Mouse (Mus musculus) C2C12 (cell line): ENCODE measurements around the gene Slc44a1. TPM values are rescaled to one million over a fixed set of nuclear protein-coding genes. Genes with fewer than 3 reads are reported as not detected.

ENCODE experiments used
- H3K27me3 ChIP-seq: one replicate; pipeline ENCODE4 v1.6.1; 2011; ENCODE audit not compliant: control insufficient read depth, insufficient read depth, insufficient read length
- H3K36me3 ChIP-seq: one replicate; pipeline ENCODE4 v1.6.1; 2011; ENCODE audit not compliant: control insufficient read depth, insufficient read depth
- H3K4me3 ChIP-seq: one replicate; pipeline ENCODE4 v1.5.1; 2011; ENCODE audit warnings: mild to moderate bottlenecking, control low read depth; ENCODE audit not compliant: poor library complexity, insufficient read depth, severe bottlenecking
- H3K79me2 ChIP-seq: one replicate; pipeline ENCODE4 v1.6.1; 2011; ENCODE audit not compliant: control insufficient read depth, insufficient read depth
- H3K79me3 ChIP-seq: one replicate; pipeline ENCODE4 v1.6.1; 2011; ENCODE audit warnings: low read depth, control low read depth
- H3ac ChIP-seq: one replicate; pipeline ENCODE3; 2011; ENCODE audit warnings: low read depth; ENCODE audit not compliant: control insufficient read depth, insufficient read length
- CEBPB ChIP-seq: IDR thresholded peaks from one replicate; pipeline ENCODE4 v1.6.1; 2011; ENCODE audit warnings: low read depth, mild to moderate bottlenecking, control low read depth, moderate library complexity
- CTCF ChIP-seq: IDR thresholded peaks from one replicate; pipeline ENCODE4 v1.5.1; 2011; ENCODE audit not compliant: control insufficient read depth, insufficient read depth, insufficient read length
- FOSL1 ChIP-seq: IDR thresholded peaks from one replicate; pipeline ENCODE4 v1.8.0; 2011; ENCODE audit warnings: mild to moderate bottlenecking, low read length; ENCODE audit not compliant: poor library complexity, insufficient read depth, severe bottlenecking
- MAX ChIP-seq: IDR thresholded peaks from one replicate; pipeline ENCODE4 v1.6.1; 2011; ENCODE audit warnings: mild to moderate bottlenecking, control low read depth
- MYOD1 ChIP-seq: IDR thresholded peaks from one replicate; pipeline ENCODE4 v1.6.1; 2011; ENCODE audit warnings: low read depth; ENCODE audit not compliant: control insufficient read depth, insufficient read length
- MYOG ChIP-seq: IDR thresholded peaks from one replicate; pipeline ENCODE4 v1.6.1; 2011; ENCODE audit not compliant: control insufficient read depth, insufficient read length; ENCODE audit errors: extremely low read depth
- USF1 ChIP-seq: IDR thresholded peaks from one replicate; pipeline ENCODE4 v1.6.1; 2011; ENCODE audit warnings: low read depth, mild to moderate bottlenecking, control low read depth, moderate library complexity
- long read RNA-seq, 2 experiments: library from polyadenylated mRNA; unstranded; transcript quantifications; one replicate each; pipeline ENCODE4 v2.0.0; 2019 to 2020
- polyA plus RNA-seq: library from polyadenylated mRNA; unstranded; fragments of >200 nt; fragmentation: generic; extraction: Trizol; gene quantifications from one replicate; pipeline ENCODE4 v1.2.1, GENCODE M21; 2012; ENCODE audit warnings: missing spikeins

Gene Slc44a1
- 27.1 TPM for polyA plus RNA-seq
- long read RNA-seq, experiment 1, full-length matches to known transcripts = 11 of 26 reads
- long read RNA-seq, experiment 1, partial matches to known transcripts = 3 of 26 reads
- long read RNA-seq, experiment 1, other reads (novel, unspliced or antisense) = 12 of 26 reads
- long read RNA-seq, experiment 2, full-length matches to known transcripts = 48 of 78 reads
- long read RNA-seq, experiment 2, partial matches to known transcripts = 15 of 78 reads
- long read RNA-seq, experiment 2, other reads (novel, unspliced or antisense) = 15 of 78 reads

GRCm38 (mm10) chr4:53440010-53440815, at the start of gene Slc44a1:
Gene Slc44a1, plus strand, starts transcription at chr4:53440413.
- Histone ChIP-seq H3ac (peak within 1 kb of the TSS; percentile 86), H3K27me3 (no peaks in the 10 kb centered on the region), H3K36me3 (no peaks in the 10 kb centered on the region), H3K4me3 (peak within 1 kb of the TSS; percentile 64), H3K79me3 (peaks cover 28% of the 10 kb centered on the region), H3K79me2 (peaks cover 48% of the 10 kb centered on the region)
- peak; percentile 77 for TF ChIP-seq MAX
- TF ChIP-seq MYOD1 = no peak

GRCm38 (mm10) chr4:53395002-53395401, 45.2 kb upstream of the Slc44a1 start:
- no peak for TF ChIP-seq USF1
- no peak for TF ChIP-seq FOSL1
- TF ChIP-seq MYOD1 = no peak
- TF ChIP-seq CEBPB = no peak
- no peak for TF ChIP-seq MAX
- Histone ChIP-seq H3K27me3 (no peaks in the 10 kb centered on the region), H3K79me3 (no peaks in the 10 kb centered on the region), H3K36me3 (no peaks in the 10 kb centered on the region), H3ac (no peak overlapping the region), H3K79me2 (no peaks in the 10 kb centered on the region), H3K4me3 (no peak overlapping the region)

- H3K79me3 ChIP-seq = no peaks in the 10 kb centered on the region
- no peaks in the 10 kb centered on the region for H3K79me2 ChIP-seq
- H3ac ChIP-seq = peak overlapping the region; percentile 30
- TF ChIP-seq MYOG (no peak), MAX (no peak), USF1 (no peak), CTCF (no peak), FOSL1 (no peak), CEBPB (no peak), MYOD1 (no peak)
- H3K27me3 ChIP-seq = no peaks in the 10 kb centered on the region
- H3K36me3 ChIP-seq = no peaks in the 10 kb centered on the region
- H3K4me3 ChIP-seq = no peak overlapping the region
These were observed 43.5 kb upstream of the Slc44a1 start for GRCm38 (mm10) chr4:53396623-53397192.

- H3K79me3 ChIP-seq = no peaks in the 10 kb centered on the region
- no peak overlapping the region for H3ac ChIP-seq
- H3K36me3 ChIP-seq = no peaks in the 10 kb centered on the region
- no peaks in the 10 kb centered on the region for H3K27me3 ChIP-seq
- no peak overlapping the region for H3K4me3 ChIP-seq
- H3K79me2 ChIP-seq = no peaks in the 10 kb centered on the region
- TF ChIP-seq MAX = no peak
- no peak for TF ChIP-seq CTCF
- no peak for TF ChIP-seq USF1
- no peak for TF ChIP-seq MYOD1
- TF ChIP-seq MYOG = no peak
- no peak for TF ChIP-seq CEBPB
- TF ChIP-seq FOSL1 = no peak
These were observed 42.7 kb upstream of the Slc44a1 start for GRCm38 (mm10) chr4:53397280-53398117.

GRCm38 (mm10) chr4:53398561-53398960, 41.7 kb upstream of the Slc44a1 start:
- Histone ChIP-seq H3K79me3 (no peaks in the 10 kb centered on the region), H3K79me2 (no peaks in the 10 kb centered on the region), H3K4me3 (no peak overlapping the region), H3K36me3 (no peaks in the 10 kb centered on the region), H3K27me3 (no peaks in the 10 kb centered on the region), H3ac (no peak overlapping the region)
- TF ChIP-seq MAX = no peak
- TF ChIP-seq CTCF = no peak
- no peak for TF ChIP-seq USF1
- no peak for TF ChIP-seq FOSL1
- no peak for TF ChIP-seq MYOD1
- no peak for TF ChIP-seq CEBPB
- TF ChIP-seq MYOG = no peak
